In genomic region chr3:36764741-36765140, GRCm38 (mm10) we compare ENCODE assay signal across 24 mouse cellular contexts.
DNase-seq lines count a peak whose midpoint lies in the region; ATAC-seq and TF ChIP-seq lines count a peak whose summit lies in the region.
"Had no signal": no experiment of that assay in that cellular context is flagged by ENCODE, and none has a peak within 500 bp of the region (broad histone marks: within the 10 kb centered on the region; RNA-seq: fewer than 3 reads in every experiment).

No protein-coding gene starts in this region.

- no peaks in the 10 kb centered on the region for H3K27me3 ChIP-seq in kidney, embryonic 15.5 days
- no peaks in the 10 kb centered on the region for H3K27me3 ChIP-seq in cerebellum, adult 2 months (ENCODE audit: control insufficient read depth, insufficient read depth, low read length)
- H3K27me3 ChIP-seq: embryonic facial prominence, embryonic 13.5 days; forebrain, embryonic 12.5 days; hindbrain, embryonic 15.5 days; limb, embryonic 15.5 days; lung, embryonic 15.5 days; midbrain, embryonic 15.5 days; neural tube, embryonic 13.5 days had no signal

- no peak overlapping the region for H3K4me2 ChIP-seq in kidney, embryonic 15.5 days
- H3K4me2 ChIP-seq: embryonic facial prominence, embryonic 13.5 days; forebrain, embryonic 12.5 days; hindbrain, embryonic 15.5 days; limb, embryonic 15.5 days; lung, embryonic 15.5 days; midbrain, embryonic 15.5 days; neural tube, embryonic 13.5 days had no signal

- H3K27ac ChIP-seq in kidney, embryonic 15.5 days, result 0 out of 2 replicates have a peak overlapping the region, but pooled peaks have one; percentile 28
- H3K27ac ChIP-seq in cerebellum, adult 2 months (ENCODE audit: insufficient read depth, low read length), result no peak overlapping the region
- H3K27ac ChIP-seq: embryonic facial prominence, embryonic 13.5 days; forebrain, embryonic 12.5 days; hindbrain, embryonic 15.5 days; limb, embryonic 15.5 days; liver, embryonic 14.5 days; lung, embryonic 15.5 days; midbrain, embryonic 15.5 days; neural tube, embryonic 13.5 days had no signal

- no peak overlapping the region for H3K9ac ChIP-seq in kidney, embryonic 15.5 days
- H3K9ac ChIP-seq: embryonic facial prominence, embryonic 13.5 days; forebrain, embryonic 12.5 days; hindbrain, embryonic 15.5 days; limb, embryonic 15.5 days; liver, embryonic 14.5 days; lung, embryonic 15.5 days; midbrain, embryonic 15.5 days; neural tube, embryonic 13.5 days had no signal

- H3K4me1 ChIP-seq in kidney, embryonic 15.5 days, result peaks cover 6% of the 10 kb centered on the region; the same call in 1 of the 2 replicates
- no peaks in the 10 kb centered on the region for H3K4me1 ChIP-seq in cerebellum, adult 2 months (ENCODE audit: control insufficient read depth, insufficient read depth, low read length)
- H3K4me1 ChIP-seq: forebrain, embryonic 12.5 days; hindbrain, embryonic 15.5 days; limb, embryonic 15.5 days; lung, embryonic 15.5 days; midbrain, embryonic 15.5 days; neural tube, embryonic 13.5 days had no signal

- 58% methylated on average over 2 of the region's 2 CpGs for WGBS in kidney, embryonic 15.5 days
- whole genome bisulfite sequencing in cerebellum, adult 2 months, result 22% methylated on average over 2 of the region's 2 CpGs

- H3K9me3 ChIP-seq in kidney, embryonic 15.5 days (replicated peaks), result no peaks in the 10 kb centered on the region
- H3K9me3 ChIP-seq: embryonic facial prominence, embryonic 13.5 days; forebrain, embryonic 12.5 days; hindbrain, embryonic 15.5 days; limb, embryonic 15.5 days; lung, embryonic 15.5 days; midbrain, embryonic 15.5 days; neural tube, embryonic 13.5 days had no signal

- no peak for TF ChIP-seq CTCF in cerebellum, adult 2 months (IDR thresholded peaks at IDR 0.05; ENCODE audit: borderline replicate concordance, insufficient read depth, low read depth, low read length)

- TF ChIP-seq POLR2A in cerebellum, adult 2 months (IDR thresholded peaks at IDR 0.05; ENCODE audit: borderline replicate concordance, insufficient read depth, low read length), result no peak

- H3K4me3 ChIP-seq in kidney, embryonic 15.5 days (replicated peaks), result no peak overlapping the region
- no peak overlapping the region for H3K4me3 ChIP-seq in cerebellum, adult 2 months (replicated peaks; ENCODE audit: insufficient read depth, low read depth, low read length)
- H3K4me3 ChIP-seq: embryonic facial prominence, embryonic 13.5 days; erythroblast, embryonic 14.5 days; forebrain, embryonic 12.5 days; hindbrain, embryonic 15.5 days; limb, embryonic 15.5 days; lung, embryonic 15.5 days; midbrain, embryonic 15.5 days; myocyte; neural tube, embryonic 13.5 days had no signal

- no peak for ATAC-seq in kidney, embryonic 15.5 days (replicated peaks; ENCODE audit: low FRiP score)
- ATAC-seq: midbrain, embryonic 15.5 days had no signal

- DNase-seq in adrenal gland, postnatal 14 days, result peak; percentile 15
- no peak for DNase-seq in adrenal gland, postnatal 10 days
- DNase-seq in kidney, adult 11 months, result no peak
- peak; percentile 23 to 78 for DNase-seq in cerebellum, adult 2 months
- peak; percentile 18 to 52 for DNase-seq in cerebellum, postnatal 25 days
- DNase-seq in urinary bladder, postnatal 36 days (ENCODE audit: low spot score in 2 of 2), result no peak
- DNase-seq in testis, postnatal 14 days (ENCODE audit: low spot score), result no peak
- DNase-seq: embryo, embryonic 11 days; gastrocnemius, postnatal 36 days; kidney, adult 9 months; left cerebral cortex, postnatal 4 days; lung, postnatal 4 days; thymus, postnatal 25 days had no signal

- no peaks in the 10 kb centered on the region for H3K36me3 ChIP-seq in kidney, embryonic 15.5 days
- H3K36me3 ChIP-seq: embryonic facial prominence, embryonic 13.5 days; forebrain, embryonic 12.5 days; hindbrain, embryonic 15.5 days; limb, embryonic 15.5 days; lung, embryonic 15.5 days; midbrain, embryonic 15.5 days; neural tube, embryonic 13.5 days had no signal

Comparison
In these comparisons a context has a peak if more than half of its experiments do, and no peak if none do; other contexts are left out.
1. DNase-seq: peak in adrenal gland, postnatal 14 days (single experiment), cerebellum, adult 2 months (2 of 2) and cerebellum, postnatal 25 days (2 of 2); none in adrenal gland, postnatal 10 days (single experiment), kidney, adult 11 months (single experiment), urinary bladder, postnatal 36 days (0 of 2) and testis, postnatal 14 days (single experiment).